Mouse (Mus musculus): ENCODE data around the gene Vsig8. TPM values are rescaled to one million over a fixed set of nuclear protein-coding genes. Genes with fewer than 3 reads are reported as not detected.
A peak's percentile ranks its signal among the peaks of the same experiment; 100 is the strongest.

The Vsig8 gene
- polyA plus RNA-seq, 1 experiment from 2014 or later: not detected

DNA sequence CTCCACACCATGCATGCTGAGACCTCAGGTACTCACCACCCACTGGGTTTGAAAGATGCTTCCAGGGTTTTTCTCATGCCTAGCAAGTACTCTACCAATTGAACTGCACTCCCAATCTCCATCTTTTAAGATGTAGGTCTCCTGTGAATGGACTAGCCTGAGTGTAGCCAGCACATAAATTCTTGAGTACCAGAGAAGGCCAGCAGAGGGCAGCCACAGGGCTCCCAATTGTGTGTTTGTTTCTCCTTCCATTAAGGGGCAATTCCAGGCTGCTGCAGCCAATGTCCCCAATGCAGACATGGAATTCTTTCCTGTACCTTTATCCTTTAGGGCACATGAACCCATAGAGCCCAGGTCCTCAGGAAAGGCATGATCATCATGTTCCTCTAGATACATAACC lies 38.8 kb downstream of the Vsig8 start:
- ATAC-seq (replicated peaks; ENCODE audit: insufficient number of reproducible peaks, low FRiP score, low TSS enrichment, low read depth) (no peak), DNase-seq (ENCODE audit: low spot score) (peak; percentile 75)
- no peak overlapping the region for H3K27ac ChIP-seq (replicated peaks; ENCODE audit: low read depth, low read length)
- no peaks in the 10 kb centered on the region for H3K27me3 ChIP-seq (ENCODE audit: control insufficient read depth, insufficient read depth, low read length)
- H3K9ac ChIP-seq (replicated peaks; ENCODE audit: low read length): no peak overlapping the region
- H3K4me1 ChIP-seq (ENCODE audit: control insufficient read depth, insufficient read depth, low read length): no peaks in the 10 kb centered on the region
- no peaks in the 10 kb centered on the region for H3K36me3 ChIP-seq (replicated peaks; ENCODE audit: control insufficient read depth, insufficient read depth, low read depth, low read length)
- H3K9me3 ChIP-seq (replicated peaks; ENCODE audit: control insufficient read depth, low read length): no peaks in the 10 kb centered on the region
- H3K4me2 ChIP-seq (ENCODE audit: low read depth, low read length): no peak overlapping the region
- H3K4me3 ChIP-seq (ENCODE audit: low read depth, low read length): no peak overlapping the region

- no peak within 1 kb of the TSS for H3K27ac ChIP-seq (replicated peaks; ENCODE audit: low read depth, low read length)
- H3K4me1 ChIP-seq (ENCODE audit: control insufficient read depth, insufficient read depth, low read length): no peaks in the 10 kb centered on the region
- no peak within 1 kb of the TSS for H3K9ac ChIP-seq (replicated peaks; ENCODE audit: low read length)
- 87% methylated on average over 1 of the region's 1 CpGs for WGBS
- no peak within 1 kb of the TSS for H3K4me3 ChIP-seq (ENCODE audit: low read depth, low read length)
- H3K27me3 ChIP-seq (ENCODE audit: control insufficient read depth, insufficient read depth, low read length): no peaks in the 10 kb centered on the region
- ATAC-seq (replicated peaks; ENCODE audit: insufficient number of reproducible peaks, low FRiP score, low TSS enrichment, low read depth): no peak
- no peak for DNase-seq (ENCODE audit: low spot score)
- no peaks in the 10 kb centered on the region for H3K36me3 ChIP-seq (replicated peaks; ENCODE audit: control insufficient read depth, insufficient read depth, low read depth, low read length)
- H3K9me3 ChIP-seq (replicated peaks; ENCODE audit: control insufficient read depth, low read length): no peaks in the 10 kb centered on the region
- no peak within 1 kb of the TSS for H3K4me2 ChIP-seq (ENCODE audit: low read depth, low read length)
Observed at GRCm38 (mm10) chr1:172602326-172602725, 46.6 kb downstream of the Vsig8 start, which contains the start of gene Fcrl6. Gene Fcrl6, minus strand, starts transcription at chr1:172602551.

DNA sequence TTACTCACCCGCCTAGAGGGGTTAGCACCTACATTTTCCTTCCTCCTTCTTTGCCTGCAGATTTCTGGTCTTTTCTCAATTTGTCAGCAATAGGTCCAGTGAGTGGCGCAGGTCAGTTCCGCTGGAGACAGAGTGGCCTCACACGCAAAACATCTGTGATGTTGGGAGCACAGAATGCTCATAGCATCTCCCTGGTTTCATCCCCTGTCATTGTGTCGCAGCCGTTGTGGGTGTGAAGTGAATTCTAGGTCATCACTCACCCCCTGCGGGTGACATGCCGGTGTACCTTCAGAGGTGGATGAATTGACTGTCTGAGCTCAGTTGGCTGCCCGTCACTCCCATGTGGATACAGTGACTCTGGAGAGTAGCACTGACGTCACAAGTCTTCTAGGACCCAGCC lies 55.6 kb downstream of the Vsig8 start:
- ATAC-seq (replicated peaks; ENCODE audit: insufficient number of reproducible peaks, low FRiP score, low TSS enrichment, low read depth) (no peak), DNase-seq (ENCODE audit: low spot score) (no peak)
- Histone ChIP-seq H3K4me2 (ENCODE audit: low read depth, low read length) (no peak overlapping the region), H3K4me3 (ENCODE audit: low read depth, low read length) (no peak overlapping the region), H3K9me3 (replicated peaks; ENCODE audit: control insufficient read depth, low read length) (no peaks in the 10 kb centered on the region), H3K4me1 (ENCODE audit: control insufficient read depth, insufficient read depth, low read length) (no peaks in the 10 kb centered on the region), H3K27me3 (ENCODE audit: control insufficient read depth, insufficient read depth, low read length) (no peaks in the 10 kb centered on the region), H3K27ac (replicated peaks; ENCODE audit: low read depth, low read length) (no peak overlapping the region), H3K9ac (replicated peaks; ENCODE audit: low read length) (no peak overlapping the region), H3K36me3 (replicated peaks; ENCODE audit: control insufficient read depth, insufficient read depth, low read depth, low read length) (no peaks in the 10 kb centered on the region)
- WGBS: 85% methylated on average over 10 of the region's 10 CpGs

DNA sequence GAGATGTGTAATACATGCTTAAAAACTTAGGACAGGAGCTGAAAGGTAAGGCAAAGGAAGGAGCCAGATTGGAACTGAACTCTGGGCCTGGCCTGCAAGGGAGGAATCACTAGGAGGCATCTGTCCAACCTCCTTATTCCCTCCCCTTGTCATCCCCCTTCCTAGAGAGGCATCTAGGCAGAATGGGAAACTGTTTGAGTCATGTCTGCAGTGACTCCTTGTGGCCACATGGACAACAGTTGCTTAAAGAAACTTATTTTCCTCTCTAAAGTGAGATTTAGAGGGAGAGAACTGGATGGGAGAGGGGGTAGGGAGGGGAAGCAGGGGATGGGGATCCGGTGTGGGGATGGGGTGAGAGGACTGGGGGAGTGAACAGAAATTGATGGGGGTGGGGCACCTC lies 57.0 kb downstream of the Vsig8 start:
- 0 out of 2 replicates have a peak, but pooled peaks cover 3% of the 10 kb centered on the region for H3K4me1 ChIP-seq (ENCODE audit: control insufficient read depth, insufficient read depth, low read length)
- no peak for ATAC-seq (replicated peaks; ENCODE audit: insufficient number of reproducible peaks, low FRiP score, low TSS enrichment, low read depth)
- 43% methylated on average over 1 of the region's 1 CpGs for WGBS
- no peaks in the 10 kb centered on the region for H3K36me3 ChIP-seq (replicated peaks; ENCODE audit: control insufficient read depth, insufficient read depth, low read depth, low read length)
- no peak overlapping the region for H3K4me3 ChIP-seq (ENCODE audit: low read depth, low read length)
- H3K27me3 ChIP-seq (ENCODE audit: control insufficient read depth, insufficient read depth, low read length): no peaks in the 10 kb centered on the region
- H3K27ac ChIP-seq (replicated peaks; ENCODE audit: low read depth, low read length): no peak overlapping the region
- no peak overlapping the region for H3K9ac ChIP-seq (replicated peaks; ENCODE audit: low read length)
- DNase-seq (ENCODE audit: low spot score): no peak
- no peak overlapping the region for H3K4me2 ChIP-seq (ENCODE audit: low read depth, low read length)
- no peaks in the 10 kb centered on the region for H3K9me3 ChIP-seq (replicated peaks; ENCODE audit: control insufficient read depth, low read length)

Other genes starting within 250 kb of the Vsig8 start
- 0.54 and 0.65 TPM in 2 replicates for gene Kcnj9, start 226.6 kb upstream of the Vsig8 start, polyA plus RNA-seq (2014; fragmentation: Nextera tagmentation; extraction: Ambion mirVana)
- 0.07 and 0.11 TPM in 2 replicates for gene Kcnj10, start 214.7 kb upstream of the Vsig8 start, polyA plus RNA-seq (2014; fragmentation: Nextera tagmentation; extraction: Ambion mirVana)
- 11.4 and 12.3 TPM in 2 replicates for gene Pigm, start 179.4 kb upstream of the Vsig8 start, polyA plus RNA-seq (2014; fragmentation: Nextera tagmentation; extraction: Ambion mirVana)
- gene Slamf9, start 80.6 kb upstream of the Vsig8 start, polyA plus RNA-seq (2014; fragmentation: Nextera tagmentation; extraction: Ambion mirVana): 0.48 and 0.53 TPM in 2 replicates
- gene Igsf9, start 74.2 kb upstream of the Vsig8 start, polyA plus RNA-seq (2014; fragmentation: Nextera tagmentation; extraction: Ambion mirVana): 36.8 and 46.6 TPM in 2 replicates
- gene Tagln2, start 55.9 kb upstream of the Vsig8 start, polyA plus RNA-seq (2014; fragmentation: Nextera tagmentation; extraction: Ambion mirVana): 56.7 and 61.7 TPM in 2 replicates
- gene Cfap45, start 35.1 kb upstream of the Vsig8 start, polyA plus RNA-seq (2014; fragmentation: Nextera tagmentation; extraction: Ambion mirVana): 0.47 and 0.65 TPM in 2 replicates
- gene Slamf8, start 34.6 kb downstream of the Vsig8 start, polyA plus RNA-seq (2014; fragmentation: Nextera tagmentation; extraction: Ambion mirVana): not detected in 2 replicates
- gene Fcrl6, start 46.6 kb downstream of the Vsig8 start, polyA plus RNA-seq (2014; fragmentation: Nextera tagmentation; extraction: Ambion mirVana): 0.11 and 0.24 TPM in 2 replicates
- 9.7 and 10.1 TPM in 2 replicates for gene Dusp23, start 77.0 kb downstream of the Vsig8 start, polyA plus RNA-seq (2014; fragmentation: Nextera tagmentation; extraction: Ambion mirVana)
- gene Crp, start 142.1 kb downstream of the Vsig8 start, polyA plus RNA-seq (2014; fragmentation: Nextera tagmentation; extraction: Ambion mirVana): 0.17 TPM in 1 of 2 replicates, not detected in the other

All from embryonic facial prominence, embryonic 11.5 days (tissue).